9 mouse cellular contexts compared by ENCODE assay signal in the genomic region with DNA sequence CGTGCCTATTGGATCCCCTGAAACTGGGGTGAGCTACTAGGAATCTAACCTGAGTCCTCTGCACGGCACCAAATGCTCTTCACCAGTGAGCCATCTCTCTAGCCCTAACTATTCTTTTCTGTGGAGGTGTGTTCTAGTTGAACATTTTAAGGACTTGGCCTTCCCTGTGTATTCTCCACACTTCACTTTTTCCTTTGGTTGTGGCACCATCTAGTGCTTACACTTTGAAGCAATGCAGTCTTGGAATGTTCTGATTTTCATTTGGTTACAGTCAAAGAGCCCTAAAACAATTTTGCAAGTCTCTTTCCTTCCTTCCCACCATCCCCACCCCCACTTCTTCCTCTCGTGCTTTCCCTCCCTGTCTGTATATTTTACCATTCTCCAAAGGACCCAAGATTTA. TPM values are rescaled to one million over a fixed set of nuclear protein-coding genes. Genes with fewer than 3 reads are reported as not detected.
DNase-seq lines count a peak whose midpoint lies in the region; ATAC-seq and TF ChIP-seq lines count a peak whose summit lies in the region.
"Had no signal": no experiment of that assay in that cellular context is flagged by ENCODE, and none has a peak within 500 bp of the region (broad histone marks: within the 10 kb centered on the region; RNA-seq: fewer than 3 reads in every experiment).

No protein-coding gene starts in this region.

- no peaks in the 10 kb centered on the region for H3K27me3 ChIP-seq in cerebellum, adult 2 months (ENCODE audit: control insufficient read depth, insufficient read depth, low read length)

- H3K4me1 ChIP-seq in cerebellum, adult 2 months (ENCODE audit: control insufficient read depth, insufficient read depth, low read length), result no peaks in the 10 kb centered on the region; the same call in 1 of the 2 replicates

- peak; percentile 27 for DNase-seq in adrenal gland, adult 2 months
- no peak for DNase-seq in adrenal gland, postnatal 4 days (ENCODE audit: low spot score in 2 of 2)
- DNase-seq in layer of hippocampus, adult 11-12 months (ENCODE audit: low spot score), result peak; percentile 34
- DNase-seq in layer of hippocampus, adult 9-11 months, result no peak
- peak in 1 of 2 experiments; percentile 34 for DNase-seq in cerebellum, adult 2 months
- peak; percentile 15 to 67 for DNase-seq in layer of hippocampus, adult 18-20 months (ENCODE audit: low spot score in 2 of 2)
- peak; percentile 15 for DNase-seq in thymus, postnatal 25 days

- no peak overlapping the region for H3K27ac ChIP-seq in cerebellum, adult 2 months (ENCODE audit: insufficient read depth, low read length)

- H3K4me3 ChIP-seq in cerebellum, adult 2 months (replicated peaks; ENCODE audit: insufficient read depth, low read depth, low read length), result no peak overlapping the region
- H3K4me3 ChIP-seq: myocyte had no signal

- peak; percentile 18; the same call in 1 of the 2 replicates for TF ChIP-seq CTCF in cerebellum, adult 2 months (IDR thresholded peaks at IDR 0.05; ENCODE audit: borderline replicate concordance, insufficient read depth, low read depth, low read length)

- TF ChIP-seq POLR2A in cerebellum, adult 2 months (IDR thresholded peaks at IDR 0.05; ENCODE audit: borderline replicate concordance, insufficient read depth, low read length), result no peak

- no peak for ATAC-seq in monocyte, adult 5-6 weeks (replicated peaks; ENCODE audit: insufficient number of reproducible peaks, low FRiP score, low TSS enrichment, poor library complexity, severe bottlenecking)

- WGBS in cerebellum, adult 2 months, result 70% methylated on average over 3 of the region's 3 CpGs

RNA-seq across cellular contexts. Expression of gene Nrf1, which starts 33.6 kb away (rescaled TPM):
- 10 to 100 TPM; 20.1 to 24.3 TPM for total RNA-seq in adrenal gland, adult 2 months (2021)
- 10.0 and 11.0 TPM in 2 replicates for polyA plus RNA-seq in adrenal gland, adult 2 months (2012; rRNA removed)
- 10 to 100 TPM; 31.3 to 34.2 TPM for total RNA-seq in adrenal gland, postnatal 4 days (2021)
- polyA plus RNA-seq in cerebellum, adult 2 months (2012; rRNA removed), result 29.3 and 29.6 TPM in 2 replicates
- 10 to 100 TPM; 22.9 to 24.1 TPM for total RNA-seq in layer of hippocampus, adult 18-20 months (2021)
- 50.3 to 102 TPM (median 78.5 TPM) in 3 replicates for total RNA-seq in monocyte, adult 5-6 weeks (2017)

Comparison
In these comparisons a context has a peak if more than half of its experiments do, and no peak if none do; other contexts are left out.
1. DNase-seq: peak in adrenal gland, adult 2 months (single experiment), layer of hippocampus, adult 11-12 months (single experiment), layer of hippocampus, adult 18-20 months (2 of 2) and thymus, postnatal 25 days (single experiment); none in adrenal gland, postnatal 4 days (0 of 2) and layer of hippocampus, adult 9-11 months (single experiment).